Mouse (Mus musculus): ENCODE measurements around the gene Sept10.

The Sept10 gene

DNA sequence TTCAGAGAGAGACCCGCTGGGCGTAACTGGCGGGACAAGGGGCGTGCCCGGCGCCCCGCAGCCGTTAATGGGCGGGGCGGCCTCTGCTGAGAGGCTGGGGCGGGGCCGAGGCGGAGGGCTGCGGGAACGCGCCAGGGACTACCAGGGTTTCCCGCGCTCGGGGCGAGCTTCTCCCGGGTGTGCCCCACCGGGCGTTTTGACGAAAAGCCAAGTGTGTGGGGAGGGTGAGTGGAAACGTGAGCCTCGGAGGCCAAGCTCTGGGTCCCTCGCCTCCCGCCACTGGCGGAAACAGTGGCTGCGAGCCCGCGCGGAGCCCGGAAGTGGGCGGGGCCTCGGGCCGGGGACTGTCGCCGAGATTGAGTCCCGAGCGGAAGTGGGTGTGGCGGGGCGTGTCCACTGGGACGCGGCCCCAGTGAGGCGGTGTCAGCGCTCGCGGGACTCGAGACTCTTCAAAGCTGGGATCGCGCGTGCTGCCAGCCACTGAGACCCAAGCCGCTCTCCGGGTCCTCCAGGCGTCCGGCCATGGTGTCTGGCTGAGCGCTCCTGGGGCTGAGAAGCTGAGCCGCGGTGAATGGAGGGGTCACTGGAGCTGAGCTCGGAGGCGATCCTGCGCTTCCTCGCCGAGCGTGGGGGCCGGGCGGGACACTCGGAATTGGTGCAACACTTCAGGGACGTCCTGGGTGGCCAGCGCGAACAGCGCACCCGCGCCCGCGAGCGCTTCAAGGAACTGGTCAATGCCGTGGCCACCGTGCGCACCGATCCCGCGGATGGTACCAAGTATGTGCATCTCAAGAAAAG, at the start of gene Sept10, which contains the start of gene Sowahc:
Gene Sept10, minus strand, starts transcription at position 375 of the 798 bp plus-strand sequence.
Gene Sowahc, plus strand, starts transcription at position 481 of the 798 bp plus-strand sequence.
- DNase-seq (ENCODE audit: low read depth) = no peak

DNA sequence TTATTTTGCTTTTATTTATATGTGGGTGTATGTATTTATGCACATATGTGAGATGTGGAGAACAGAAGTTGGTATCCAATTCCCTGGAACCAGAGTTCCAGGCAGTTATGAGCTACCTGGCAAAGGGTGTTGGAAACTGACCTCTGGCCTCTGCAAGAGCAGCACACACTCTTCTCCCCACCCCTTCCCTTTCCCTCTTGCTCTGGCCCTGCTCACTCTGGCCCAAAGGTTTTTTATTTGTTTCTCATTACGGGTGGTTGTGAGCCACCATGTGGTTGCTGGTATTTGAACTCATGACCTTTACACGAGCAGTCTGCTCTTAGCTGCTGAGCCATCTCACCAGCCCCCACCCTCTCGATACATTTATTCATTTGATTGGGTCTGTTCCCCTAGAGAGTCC, 47.1 kb upstream of the Sept10 start:
- DNase-seq (ENCODE audit: low read depth) = no peak

DNA sequence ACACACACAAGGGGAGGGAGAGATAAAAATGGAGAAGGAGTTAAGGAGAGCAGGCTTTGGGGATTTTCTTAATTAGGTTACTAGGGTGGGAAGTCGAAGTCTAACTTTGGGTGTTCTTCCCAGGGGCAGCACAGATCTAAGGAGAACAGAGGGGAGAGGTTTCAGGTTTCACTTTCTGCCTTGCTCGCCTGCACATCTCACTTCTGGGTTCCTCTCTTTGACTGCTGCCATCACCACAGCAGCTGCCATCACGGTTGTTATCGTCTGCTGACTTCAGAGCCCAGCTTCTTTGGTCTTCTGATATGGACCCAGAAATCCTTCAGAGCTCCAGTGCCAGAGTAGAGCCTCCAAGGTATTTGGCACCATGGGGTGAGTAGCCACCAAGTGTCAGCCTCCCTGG, 46.5 kb upstream of the Sept10 start:
- no peak for DNase-seq (ENCODE audit: low read depth)

DNA sequence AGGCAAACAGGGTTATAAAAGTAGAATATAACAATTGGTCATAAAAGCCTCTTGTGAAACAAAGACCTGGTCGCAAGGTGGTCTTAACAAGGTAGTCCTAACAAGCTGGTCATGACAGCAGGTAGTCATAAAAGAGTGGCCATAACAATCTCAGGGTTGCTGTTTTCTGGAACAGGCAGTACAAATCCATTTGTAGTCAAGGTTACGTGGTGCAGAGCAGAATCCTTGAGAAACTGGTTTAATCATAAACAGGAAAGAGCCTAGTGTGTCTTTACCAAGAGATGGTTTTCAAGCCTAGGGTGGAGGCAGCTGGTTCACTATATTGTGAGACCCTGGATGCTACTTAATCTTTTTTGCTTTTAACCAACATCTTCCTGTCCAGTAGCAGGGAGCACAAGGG, 45.6 kb upstream of the Sept10 start:
- DNase-seq (ENCODE audit: low read depth) = no peak

DNA sequence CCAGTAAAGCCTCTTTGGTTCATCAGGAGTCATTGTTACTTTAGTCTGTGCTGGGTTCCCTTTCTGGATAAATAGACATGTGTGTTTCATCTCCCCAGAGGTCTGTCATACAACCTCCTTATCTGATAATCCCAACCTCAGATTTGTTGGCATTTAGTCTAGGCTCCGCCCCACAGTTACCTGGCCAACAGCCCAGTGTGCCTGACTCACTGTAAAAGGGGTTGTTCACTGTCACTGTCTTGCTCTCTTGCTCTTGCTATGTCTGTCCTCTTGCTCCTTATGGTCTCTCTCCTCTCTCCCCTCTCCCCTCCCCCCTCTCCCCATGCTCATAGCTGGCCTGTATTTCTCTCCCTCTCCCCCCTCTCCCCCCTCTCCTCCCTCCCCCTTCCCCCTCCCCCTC, 44.5 kb upstream of the Sept10 start:
- no peak for DNase-seq (ENCODE audit: low read depth)

DNA sequence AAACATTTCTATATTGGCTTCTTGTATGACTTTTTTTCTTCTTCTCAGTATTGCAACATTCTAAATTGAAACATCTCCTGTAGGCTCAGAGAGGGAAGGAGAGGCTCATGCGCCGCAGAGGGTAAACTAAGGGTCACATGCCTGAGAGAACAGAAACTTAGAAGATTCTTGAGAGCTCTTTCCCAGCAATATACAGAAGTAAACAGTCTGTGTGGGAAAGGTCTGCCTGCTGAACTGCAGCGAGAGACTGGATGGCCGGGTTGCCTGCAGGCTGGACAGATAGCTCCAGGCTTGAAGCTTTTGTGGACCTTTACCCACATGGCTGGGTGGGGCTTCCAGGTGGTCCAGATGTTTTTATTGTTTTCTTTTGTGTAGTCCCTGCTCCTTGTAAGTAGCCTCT, 44.0 kb upstream of the Sept10 start:
- no peak for DNase-seq (ENCODE audit: low read depth)

DNA sequence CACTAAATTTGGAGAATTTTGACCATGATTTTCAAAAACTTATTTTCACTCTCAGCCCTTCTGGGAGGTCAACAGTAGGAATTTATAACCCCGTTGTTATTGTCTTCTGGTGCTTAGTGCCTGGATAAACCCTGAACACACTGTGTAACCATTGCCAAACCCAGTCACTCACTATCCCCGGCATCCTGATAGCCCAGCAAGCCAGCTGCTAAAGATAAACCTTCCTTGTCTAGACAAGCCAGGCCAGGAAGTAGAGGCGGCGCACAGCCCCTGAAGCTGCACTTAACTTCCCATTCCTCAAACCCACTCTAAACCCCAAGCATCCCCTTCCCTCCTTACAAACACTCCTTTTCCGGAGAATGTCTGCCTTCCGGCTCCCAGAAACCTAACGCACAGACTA, 43.4 kb upstream of the Sept10 start:
- DNase-seq (ENCODE audit: low read depth) = no peak

DNA sequence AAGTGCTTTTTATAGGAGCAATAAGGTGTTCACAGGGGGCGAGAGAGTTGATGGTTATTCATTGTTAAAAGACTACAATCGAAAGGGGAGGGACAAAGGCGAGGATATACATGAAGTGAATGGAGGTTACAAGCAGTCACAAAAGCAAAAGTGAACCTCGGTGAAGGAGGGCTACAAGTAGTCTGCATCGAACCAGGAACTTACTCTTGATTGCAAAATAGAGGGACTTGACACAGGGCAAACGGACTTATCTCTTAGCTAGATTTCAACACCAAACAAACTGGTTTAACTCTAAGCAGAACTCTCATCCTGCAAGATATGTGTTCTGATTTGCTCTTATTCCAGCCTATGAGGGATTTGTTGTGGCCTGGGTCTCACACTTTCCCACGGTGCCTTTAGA, 41.3 kb upstream of the Sept10 start:
- DNase-seq (ENCODE audit: low read depth) = no peak

DNA sequence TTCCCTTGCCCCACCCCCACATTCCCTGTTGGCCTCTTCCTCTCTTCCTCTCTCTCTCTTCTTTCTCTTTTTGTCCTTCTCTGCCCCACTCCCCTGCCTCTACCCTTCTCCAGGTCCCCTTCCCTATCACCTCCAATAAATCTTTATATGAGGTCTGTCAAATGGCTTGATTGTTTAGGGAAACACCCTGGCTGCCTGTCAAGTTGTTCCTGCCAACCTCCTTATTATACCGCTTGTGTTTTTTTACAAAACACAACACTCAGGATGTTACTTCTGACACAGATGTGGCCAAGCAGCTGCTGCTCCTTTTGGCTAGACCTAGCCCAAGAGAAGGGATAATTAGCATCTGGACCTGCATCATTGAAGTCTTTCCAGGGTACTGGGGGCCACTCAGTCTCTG, 40.4 kb upstream of the Sept10 start:
- no peak for DNase-seq (ENCODE audit: low read depth)

DNA sequence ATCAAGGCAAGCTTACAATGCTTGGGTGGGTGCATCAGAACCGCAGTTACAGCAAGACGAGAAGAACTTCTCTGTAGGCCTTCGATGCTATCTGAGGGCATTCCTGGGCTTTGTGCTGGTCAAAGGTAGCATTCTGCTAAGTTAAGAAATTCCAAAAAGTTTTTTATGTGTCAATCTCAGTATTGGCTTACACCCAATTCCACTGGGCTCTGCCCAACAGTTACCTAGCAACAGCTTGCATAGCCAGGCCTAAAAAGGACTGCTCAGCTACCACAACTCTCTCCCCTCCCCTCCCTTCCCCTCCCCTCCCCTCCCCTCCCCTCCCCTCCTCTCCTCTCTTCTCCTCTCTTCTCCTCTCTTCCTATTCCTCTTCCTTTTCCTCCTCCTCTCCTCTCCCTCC, 40.0 kb upstream of the Sept10 start:
- DNase-seq (ENCODE audit: low read depth) = no peak

DNA sequence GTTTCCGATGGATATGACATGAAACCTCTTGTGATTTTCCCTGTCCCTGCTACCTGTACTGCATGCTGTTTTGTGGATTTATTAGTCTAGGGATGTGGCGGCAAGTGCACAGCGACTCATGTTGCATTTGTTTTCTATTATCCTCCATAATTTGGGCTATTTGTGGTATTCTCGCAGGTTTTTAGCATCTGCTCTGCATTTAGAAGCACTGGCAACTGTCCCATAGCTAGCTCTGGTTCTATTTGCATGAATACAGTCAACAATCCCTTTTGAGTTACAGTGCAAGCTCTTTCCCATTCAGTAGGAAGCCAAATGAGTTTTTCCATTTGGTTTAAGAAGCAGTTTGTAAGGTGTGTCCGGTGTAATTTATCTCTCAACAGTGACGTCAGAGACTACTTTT, 37.9 kb upstream of the Sept10 start:
- DNase-seq (ENCODE audit: low read depth) = no peak

DNA sequence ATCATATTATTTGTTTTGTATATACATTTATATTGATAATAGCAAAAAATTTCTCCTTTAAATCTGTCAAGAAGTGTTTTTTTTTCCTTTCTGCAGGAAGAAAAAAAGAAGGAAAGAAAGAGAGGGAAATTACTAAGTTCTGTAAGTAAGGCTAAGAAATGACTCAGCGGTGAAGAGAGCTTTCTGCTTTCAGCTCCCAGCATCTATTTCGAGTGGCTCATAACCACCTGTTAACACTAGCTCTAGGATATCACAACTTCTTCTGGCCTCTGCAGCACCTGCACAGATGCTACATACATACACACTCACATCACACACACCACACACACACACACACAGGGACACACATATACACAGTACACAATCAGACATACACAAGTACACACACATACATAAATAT, 34.9 kb upstream of the Sept10 start:
- DNase-seq (ENCODE audit: low read depth) = no peak

DNA sequence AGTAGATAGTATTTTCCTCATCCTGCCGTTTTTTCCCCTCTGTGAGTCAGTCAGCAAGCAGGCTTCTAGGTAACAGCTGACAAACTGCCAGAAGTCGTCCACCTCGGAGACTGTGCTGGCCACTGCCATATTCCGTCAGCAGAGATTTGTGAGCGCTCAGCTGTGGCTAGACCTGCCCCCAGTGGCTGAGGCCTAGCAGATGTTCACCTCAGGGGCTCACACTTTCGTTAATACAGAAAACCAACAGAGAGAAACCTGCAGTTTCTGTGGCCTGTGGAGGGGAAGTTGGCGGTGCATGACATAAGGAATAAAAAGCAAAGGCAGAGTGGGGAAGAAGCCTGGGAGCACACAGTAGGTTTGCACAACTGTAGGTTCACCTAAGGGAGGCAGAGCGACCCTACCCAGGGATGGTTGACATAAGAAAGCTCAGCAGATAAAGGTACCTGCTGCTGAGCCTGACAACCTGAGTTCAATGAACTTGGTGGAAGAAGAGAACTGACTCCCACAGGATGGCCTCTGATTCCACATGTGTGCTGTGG, 32.0 kb upstream of the Sept10 start:
- no peak for DNase-seq (ENCODE audit: low read depth)

DNA sequence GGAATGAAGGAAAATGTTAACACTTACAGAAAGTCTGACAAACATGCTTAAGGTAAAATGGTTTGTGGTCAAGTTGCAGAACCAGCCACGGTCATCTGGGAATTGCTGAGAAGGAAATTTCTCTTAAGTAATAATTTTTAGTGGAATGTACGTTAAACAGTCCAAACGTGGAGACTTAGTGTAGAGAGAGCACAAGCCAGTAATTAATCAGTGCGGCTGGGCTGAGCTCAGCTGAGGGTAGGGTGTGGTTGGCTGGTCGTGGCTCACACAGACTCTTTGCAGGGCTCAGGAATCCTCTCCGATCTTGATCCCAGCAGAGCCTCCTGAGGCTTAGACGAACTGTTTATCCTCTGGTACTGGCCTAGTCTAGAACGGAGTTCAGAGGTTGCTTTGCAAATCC, 30.7 kb upstream of the Sept10 start:
- no peak for DNase-seq (ENCODE audit: low read depth)

DNA sequence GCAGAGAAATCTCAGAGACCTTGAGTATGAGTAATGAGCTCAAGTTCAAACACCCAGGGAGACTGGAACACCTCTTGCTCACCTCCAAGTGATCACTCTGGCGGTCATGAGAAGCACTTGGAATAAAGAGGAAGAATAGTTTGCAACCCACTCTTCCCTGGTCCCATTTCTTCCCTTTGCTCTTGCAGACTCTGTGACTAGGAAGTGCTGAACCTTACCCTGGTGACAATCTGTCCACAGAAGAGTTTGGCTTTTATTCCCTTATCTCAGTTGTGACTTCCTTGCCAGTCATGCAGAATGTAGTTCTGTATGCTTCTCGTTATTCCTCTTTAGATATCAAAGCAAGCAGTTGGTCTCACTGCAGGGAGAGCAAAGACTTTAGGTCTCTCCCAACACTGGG, 30.3 kb upstream of the Sept10 start:
- DNase-seq (ENCODE audit: low read depth) = no peak

DNA sequence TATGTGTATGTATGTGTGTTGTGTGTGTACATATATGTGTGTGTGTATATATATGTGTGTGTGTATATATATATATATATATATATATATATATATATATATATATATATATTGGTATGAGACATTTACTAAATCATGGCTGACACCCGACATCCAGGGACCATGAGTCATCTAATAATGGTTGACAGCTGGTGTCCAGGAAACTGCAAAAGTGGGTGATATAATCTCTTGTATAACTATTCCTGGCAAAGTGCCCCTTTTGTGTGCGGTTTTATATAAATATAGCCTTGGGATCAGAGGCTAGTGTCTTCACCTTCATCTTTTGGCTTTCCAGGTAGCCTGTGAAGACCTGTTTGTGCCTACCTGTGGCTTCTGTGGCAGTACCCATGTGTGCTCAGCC, 29.0 kb upstream of the Sept10 start:
- DNase-seq (ENCODE audit: low read depth) = no peak

DNA sequence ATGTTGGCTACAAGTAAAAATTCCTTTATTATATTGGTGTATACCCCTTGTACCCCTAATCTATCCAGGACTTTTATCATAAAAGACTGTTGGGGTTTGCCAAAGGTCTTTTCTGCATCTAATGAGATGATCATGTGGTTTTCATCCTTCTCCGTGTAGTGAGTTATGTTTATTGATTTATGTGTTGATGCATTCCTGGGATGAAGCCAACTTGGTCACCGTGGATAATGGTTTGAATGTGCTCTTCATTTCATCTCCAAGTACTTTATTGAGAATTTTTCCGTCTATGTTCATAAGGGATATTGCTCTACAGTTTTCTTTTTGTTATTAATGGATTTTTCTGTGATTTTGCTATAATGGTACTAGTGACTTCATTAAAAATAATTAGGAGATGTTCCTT, 27.9 kb upstream of the Sept10 start:
- no peak for DNase-seq (ENCODE audit: low read depth)

DNA sequence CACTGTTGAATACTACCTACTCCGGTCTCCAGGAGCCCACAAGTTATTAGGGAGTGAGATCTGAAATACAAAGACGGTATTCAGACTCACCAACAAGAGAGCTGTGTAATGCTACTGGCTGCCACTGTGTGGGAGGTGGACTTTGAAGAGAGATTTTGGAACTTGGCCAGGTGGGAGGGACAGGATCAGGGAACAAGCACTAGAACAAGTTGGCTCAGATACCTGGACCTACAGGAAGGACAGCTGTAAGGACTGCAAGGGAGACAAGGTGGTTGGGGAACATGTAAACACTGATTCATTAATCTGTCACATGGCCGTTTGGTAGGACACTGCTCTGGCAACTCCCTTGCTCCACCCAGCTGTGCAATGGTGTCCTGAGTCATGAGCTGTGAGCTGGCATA, 19.5 kb upstream of the Sept10 start:
- DNase-seq (ENCODE audit: low read depth) = peak; percentile 86

DNA sequence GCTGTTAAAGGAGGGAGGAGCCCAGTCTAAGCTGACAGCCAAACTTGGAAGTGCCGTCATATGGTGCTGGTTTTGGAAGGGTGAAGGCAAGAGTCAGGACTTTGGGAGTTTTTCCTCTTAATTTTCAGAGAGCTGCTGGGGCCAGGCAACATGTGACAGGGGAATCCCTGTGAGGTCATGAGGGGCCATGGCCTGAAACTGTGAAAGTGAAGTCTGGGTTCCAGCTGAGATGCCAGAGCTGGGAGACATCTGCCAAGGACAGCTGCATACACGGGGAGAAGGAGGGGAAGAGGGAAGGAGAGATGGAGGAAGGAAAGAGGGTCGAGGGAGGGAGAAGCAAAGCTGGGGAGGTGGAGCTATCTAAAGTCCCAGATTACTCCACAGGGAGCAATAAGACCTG, 16.1 kb upstream of the Sept10 start:
- no peak for DNase-seq (ENCODE audit: low read depth)

DNA sequence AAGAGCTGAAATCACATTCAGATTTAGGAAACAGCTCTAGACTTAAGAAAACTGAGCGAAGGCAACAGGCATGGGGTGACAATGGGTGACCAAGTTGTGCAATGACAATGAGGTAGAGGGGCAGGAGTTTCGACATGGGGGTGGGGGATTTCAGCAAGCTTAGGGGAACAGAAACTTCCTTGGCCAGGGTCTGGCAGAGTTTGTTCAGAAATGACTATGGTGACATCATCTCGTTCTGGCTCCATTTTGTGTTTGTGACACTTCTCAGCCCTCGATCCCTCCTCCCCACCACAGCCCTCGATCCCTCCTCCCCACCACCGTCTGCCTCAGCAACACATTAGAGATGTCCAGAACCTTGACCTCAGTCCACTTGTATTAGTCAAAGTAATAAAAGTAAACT, 14.8 kb upstream of the Sept10 start:
- no peak for DNase-seq (ENCODE audit: low read depth)

DNA sequence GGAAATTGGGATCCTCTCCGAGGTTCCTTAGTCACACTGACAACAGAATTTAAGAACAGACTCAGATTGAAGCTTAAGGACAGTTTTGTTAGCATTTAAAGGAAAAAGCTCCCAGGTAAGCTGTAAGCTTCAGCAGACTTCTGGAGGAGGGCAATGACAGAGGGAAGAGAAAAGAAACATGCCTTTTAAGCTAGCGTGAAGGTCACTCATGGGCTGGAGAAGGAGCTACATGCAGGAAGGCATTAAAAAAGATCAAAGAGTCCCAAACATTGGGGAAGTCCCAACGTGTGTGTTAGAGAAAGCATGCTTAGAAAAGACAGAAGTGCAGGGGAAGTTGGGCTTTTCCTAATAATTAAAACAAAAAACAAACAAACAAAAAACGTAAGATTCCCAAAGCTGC, 14.2 kb upstream of the Sept10 start:
- DNase-seq (ENCODE audit: low read depth) = no peak

DNA sequence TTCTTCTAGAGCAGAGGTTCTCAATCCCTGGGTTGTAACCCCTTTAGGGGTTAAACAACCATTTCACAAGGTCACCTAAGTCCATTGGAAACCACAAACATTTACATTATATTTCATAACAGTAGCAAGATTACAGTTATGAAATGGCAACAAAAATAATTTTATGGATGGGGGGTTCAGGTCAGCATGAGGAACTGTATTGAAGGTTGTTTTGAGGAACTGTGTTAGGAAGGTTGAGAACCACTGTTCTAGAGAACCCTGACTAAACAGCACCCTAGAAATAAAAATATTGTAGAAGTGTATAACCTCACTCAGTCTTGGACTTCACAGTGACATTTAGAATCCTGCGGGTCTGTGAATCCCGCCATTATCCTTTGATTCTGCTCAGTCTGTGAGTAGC, 13.6 kb upstream of the Sept10 start:
- DNase-seq (ENCODE audit: low read depth) = no peak

DNA sequence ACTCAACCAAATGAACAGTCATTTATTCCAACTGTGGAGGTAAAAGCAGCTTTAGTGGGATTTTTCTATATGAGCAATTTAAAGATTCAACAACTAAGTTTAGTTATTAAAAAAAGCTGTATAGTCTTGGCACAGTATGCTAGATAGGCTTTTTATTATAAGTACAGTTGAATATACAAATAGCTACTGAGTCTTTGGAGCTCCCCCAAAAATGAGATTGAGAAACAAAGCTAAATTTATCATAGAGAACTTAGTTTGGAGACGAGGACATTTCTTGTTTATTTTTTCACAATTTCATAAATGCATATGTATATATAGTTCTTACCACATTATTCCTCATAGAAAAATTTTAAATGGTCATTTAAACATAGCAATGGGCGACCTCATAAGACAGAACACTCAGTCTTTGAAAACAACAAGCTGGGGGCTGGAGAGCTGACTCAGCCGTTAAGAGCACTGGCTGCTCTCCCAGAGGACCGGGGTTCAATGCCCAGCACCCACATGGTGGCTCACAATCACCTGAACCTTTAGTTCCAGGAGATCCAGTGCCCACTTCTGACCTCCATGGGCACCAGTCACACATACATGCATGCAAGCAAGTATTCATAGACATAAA, 7.7 kb upstream of the Sept10 start:
- no peak for DNase-seq (ENCODE audit: low read depth)

DNA sequence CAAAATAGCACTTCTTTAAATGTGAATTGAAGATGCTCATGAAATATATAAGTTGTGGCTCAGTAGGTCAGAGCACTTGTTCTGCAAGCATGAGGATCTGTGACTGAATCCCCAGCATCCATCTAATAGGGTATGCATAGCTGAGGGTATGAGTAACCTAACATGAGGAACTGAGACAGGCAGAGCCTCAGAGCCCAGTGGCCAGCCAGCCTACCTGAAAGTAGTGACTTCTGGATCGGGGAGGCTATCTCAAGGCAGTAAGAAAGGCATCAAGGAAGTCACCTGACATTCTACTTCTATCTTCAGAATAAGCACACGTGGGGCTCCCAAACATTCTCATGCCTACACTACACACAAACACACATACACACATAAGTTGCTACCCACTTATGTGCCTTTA, 3.5 kb upstream of the Sept10 start:
- no peak for DNase-seq (ENCODE audit: low read depth)
